7 mouse cellular contexts compared by ENCODE assay signal in genomic region chr17:73108170-73108887, GRCm38 (mm10). TPM values are rescaled to one million over a fixed set of nuclear protein-coding genes. Genes with fewer than 3 reads are reported as not detected.
A peak's percentile ranks its signal among the peaks of the same experiment; 100 is the strongest.
DNase-seq lines count a peak whose midpoint lies in the region; ATAC-seq and TF ChIP-seq lines count a peak whose summit lies in the region.

No protein-coding gene starts in this region.

- H3K4me2 ChIP-seq in lung, embryonic 16.5 days (ENCODE audit: low read depth, low read length), result peak overlapping the region; percentile 82
- H3K4me2 ChIP-seq in heart, embryonic 12.5 days, result peak overlapping the region; percentile 99
- H3K4me2 ChIP-seq in kidney, embryonic 15.5 days, result peak overlapping the region; percentile 90
- peak overlapping the region; percentile 92 for H3K4me2 ChIP-seq in midbrain, embryonic 11.5 days

- TF ChIP-seq POLR2A in bone marrow macrophage, adult 2 months (IDR thresholded peaks at IDR 0.05; ENCODE audit: borderline replicate concordance, low read depth, low read length), result no peak

- no peak for TF ChIP-seq CTCF in bone marrow macrophage, adult 2 months (IDR thresholded peaks at IDR 0.05; ENCODE audit: low read depth, low read length)

- H3K4me1 ChIP-seq in lung, embryonic 16.5 days (replicated peaks; ENCODE audit: control insufficient read depth, insufficient read depth, low read length), result peaks cover 17% of the 10 kb centered on the region
- H3K4me1 ChIP-seq in bone marrow macrophage, adult 2 months (ENCODE audit: control insufficient read depth, insufficient read depth, low read length), result peaks cover 9% of the 10 kb centered on the region
- peaks cover 24% of the 10 kb centered on the region for H3K4me1 ChIP-seq in heart, embryonic 12.5 days (replicated peaks)
- H3K4me1 ChIP-seq in kidney, embryonic 15.5 days, result peaks cover 24% of the 10 kb centered on the region
- H3K4me1 ChIP-seq in midbrain, embryonic 11.5 days (ENCODE audit: control insufficient read depth, insufficient read depth, low read length), result peaks cover 3% of the 10 kb centered on the region; the same call in 1 of the 2 replicates

- peak overlapping the region; percentile 92 for H3K9ac ChIP-seq in lung, embryonic 16.5 days (ENCODE audit: low read length)
- H3K9ac ChIP-seq in heart, embryonic 12.5 days, result peak overlapping the region; percentile 98
- peak overlapping the region; percentile 73 for H3K9ac ChIP-seq in kidney, embryonic 15.5 days
- peak overlapping the region; percentile 79 for H3K9ac ChIP-seq in midbrain, embryonic 11.5 days (ENCODE audit: low read length)

- ATAC-seq in lung, embryonic 16.5 days (ENCODE audit: low read depth), result peak; percentile 44; the same call in 1 of the 2 replicates
- peak; percentile 63 for ATAC-seq in heart, embryonic 12.5 days (ENCODE audit: insufficient number of reproducible peaks, low FRiP score)
- ATAC-seq in kidney, embryonic 15.5 days (replicated peaks; ENCODE audit: low FRiP score), result peak; percentile 62
- peak; percentile 78 for ATAC-seq in midbrain, embryonic 11.5 days (ENCODE audit: low FRiP score)

- H3K36me3 ChIP-seq in lung, embryonic 16.5 days (ENCODE audit: control insufficient read depth, insufficient read depth, low read length), result no peaks in the 10 kb centered on the region
- H3K36me3 ChIP-seq in heart, embryonic 12.5 days, result peaks cover 2% of the 10 kb centered on the region; the same call in 1 of the 2 replicates
- H3K36me3 ChIP-seq in kidney, embryonic 15.5 days, result no peaks in the 10 kb centered on the region
- no peaks in the 10 kb centered on the region for H3K36me3 ChIP-seq in midbrain, embryonic 11.5 days (ENCODE audit: control insufficient read depth, insufficient read depth, low read length)

- no peaks in the 10 kb centered on the region for H3K27me3 ChIP-seq in lung, embryonic 16.5 days (ENCODE audit: control insufficient read depth, insufficient read depth, low read depth, low read length)
- H3K27me3 ChIP-seq in heart, embryonic 12.5 days (replicated peaks), result no peaks in the 10 kb centered on the region
- H3K27me3 ChIP-seq in kidney, embryonic 15.5 days, result no peaks in the 10 kb centered on the region
- no peaks in the 10 kb centered on the region for H3K27me3 ChIP-seq in midbrain, embryonic 11.5 days (ENCODE audit: control insufficient read depth, insufficient read depth, low read length)

- peak overlapping the region; percentile 67 for H3K27ac ChIP-seq in lung, embryonic 16.5 days (ENCODE audit: low read length)
- H3K27ac ChIP-seq in bone marrow macrophage, adult 2 months (ENCODE audit: insufficient read depth, low read depth, low read length), result no peak overlapping the region
- peak overlapping the region; percentile 79 for H3K27ac ChIP-seq in heart, embryonic 12.5 days (ENCODE audit: poor library complexity, severe bottlenecking)
- H3K27ac ChIP-seq in kidney, embryonic 15.5 days, result peak overlapping the region; percentile 84
- H3K27ac ChIP-seq in midbrain, embryonic 11.5 days (ENCODE audit: low read depth, low read length), result no peak overlapping the region

- peak overlapping the region; percentile 95 for H3K4me3 ChIP-seq in lung, embryonic 16.5 days (ENCODE audit: low read length)
- peak overlapping the region; percentile 59 for H3K4me3 ChIP-seq in bone marrow macrophage, adult 2 months (ENCODE audit: insufficient read depth, low read length)
- H3K4me3 ChIP-seq in heart, embryonic 12.5 days, result peak overlapping the region; percentile 92
- peak overlapping the region; percentile 71 for H3K4me3 ChIP-seq in kidney, embryonic 15.5 days (replicated peaks)
- H3K4me3 ChIP-seq in midbrain, embryonic 11.5 days (ENCODE audit: low read depth, low read length), result peak overlapping the region; percentile 68

- H3K9me3 ChIP-seq in lung, embryonic 16.5 days (ENCODE audit: control insufficient read depth, low read length), result no peaks in the 10 kb centered on the region
- H3K9me3 ChIP-seq in heart, embryonic 12.5 days (replicated peaks), result no peaks in the 10 kb centered on the region
- no peaks in the 10 kb centered on the region for H3K9me3 ChIP-seq in kidney, embryonic 15.5 days (replicated peaks)
- no peaks in the 10 kb centered on the region for H3K9me3 ChIP-seq in midbrain, embryonic 11.5 days (ENCODE audit: control insufficient read depth, low read length)

- DNase-seq in lung, postnatal 25 days (ENCODE audit: low spot score), result no peak
- DNase-seq in midbrain, embryonic 11.5 days (ENCODE audit: low spot score, missing footprints), result no peak
- DNase-seq in urinary bladder, postnatal 4 days (ENCODE audit: low spot score in 2 of 2), result no peak

- WGBS in lung, embryonic 16.5 days, result 3% methylated on average over 35 of the region's 35 CpGs
- 3% methylated on average over 35 of the region's 35 CpGs for WGBS in heart, embryonic 12.5 days
- WGBS in kidney, embryonic 15.5 days, result 3% methylated on average over 35 of the region's 35 CpGs
- WGBS in midbrain, embryonic 11.5 days, result 7% methylated on average over 35 of the region's 35 CpGs

RNA-seq across cellular contexts. Expression of gene Lclat1, which starts 0.5 kb away (rescaled TPM):
- polyA plus RNA-seq in lung, embryonic 16.5 days (2015; fragmentation: Nextera tagmentation; extraction: Ambion mirVana), result 17.1 and 20.5 TPM in 2 replicates
- 9.6 and 12.0 TPM in 2 replicates for polyA plus RNA-seq in bone marrow macrophage, adult 2 months (2012; ENCODE audit: insufficient read depth, insufficient read length, missing spikeins)
- 47.0 and 51.3 TPM in 2 replicates for polyA plus RNA-seq in heart, embryonic 12.5 days (2016; fragmentation: Nextera tagmentation; extraction: Ambion mirVana)
- polyA plus RNA-seq in kidney, embryonic 15.5 days (2015; fragmentation: Nextera tagmentation; extraction: Ambion mirVana), result 17.0 and 17.3 TPM in 2 replicates
- polyA plus RNA-seq in midbrain, embryonic 11.5 days (2014; fragmentation: Nextera tagmentation; extraction: Ambion mirVana), result 14.1 and 14.3 TPM in 2 replicates

Comparison
In these comparisons a context has a peak if more than half of its experiments do, and no peak if none do; other contexts are left out.
1. H3K27ac ChIP-seq: peak in lung, embryonic 16.5 days (single experiment), heart, embryonic 12.5 days (single experiment) and kidney, embryonic 15.5 days (single experiment); none in bone marrow macrophage, adult 2 months (single experiment) and midbrain, embryonic 11.5 days (single experiment).
2. Peak in every context shown above with its lines, with median percentiles within 50 percentile points of each other: ATAC-seq, H3K4me2 ChIP-seq, H3K4me3 ChIP-seq and H3K9ac ChIP-seq.